Mouse (Mus musculus) cerebellum, postnatal 36 days (tissue): ENCODE results near the gene Gm28372.

Source experiments
- DNase-seq, 2 experiments: peaks; one replicate each; pipeline ENCODE4 v3.0.0; 2021 to 2022; ENCODE audit warnings: mixed read lengths in 2 of 2

Gene Gm28372

DNA sequence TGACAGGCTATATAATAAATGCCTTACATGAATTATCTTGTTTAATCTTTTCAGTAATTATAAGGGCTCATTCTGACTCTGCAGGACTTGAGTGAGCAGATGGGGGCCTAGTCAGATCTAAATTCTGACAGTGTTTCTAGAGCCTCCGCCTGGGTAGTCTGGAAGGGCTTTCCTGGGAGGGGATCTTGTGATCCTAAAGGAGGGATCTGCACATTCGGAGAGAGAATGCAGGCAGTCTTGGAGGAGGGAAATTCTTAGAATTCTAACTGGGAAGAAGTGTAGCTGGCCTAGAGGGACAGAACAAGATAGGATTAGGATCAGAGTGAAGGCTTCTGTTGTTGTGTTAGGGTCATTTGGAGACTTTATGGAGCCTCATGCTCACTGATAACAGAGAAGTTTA lies 47.2 kb downstream of the Gm28372 start:
- DNase-seq: no peak

DNA sequence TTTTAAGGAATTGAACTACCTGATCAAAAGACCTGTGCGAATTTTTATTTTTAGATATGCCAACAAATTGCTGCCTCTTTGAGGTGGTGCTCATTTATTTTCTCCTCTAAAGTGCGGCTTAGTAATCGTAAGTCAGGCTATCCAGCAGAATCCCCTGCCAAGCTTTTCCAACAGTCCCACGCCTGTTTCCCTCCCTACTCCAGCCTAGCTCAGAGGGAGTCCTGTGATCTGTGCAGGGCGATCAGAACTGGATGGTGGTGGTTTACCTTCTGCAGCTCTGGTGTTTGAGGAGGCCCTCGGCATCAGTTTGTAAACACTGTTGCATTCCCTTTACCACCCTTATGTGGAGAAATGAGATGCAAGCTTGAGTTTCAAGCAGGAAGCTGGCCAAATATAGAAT lies 48.4 kb downstream of the Gm28372 start:
- DNase-seq: no peak

DNA sequence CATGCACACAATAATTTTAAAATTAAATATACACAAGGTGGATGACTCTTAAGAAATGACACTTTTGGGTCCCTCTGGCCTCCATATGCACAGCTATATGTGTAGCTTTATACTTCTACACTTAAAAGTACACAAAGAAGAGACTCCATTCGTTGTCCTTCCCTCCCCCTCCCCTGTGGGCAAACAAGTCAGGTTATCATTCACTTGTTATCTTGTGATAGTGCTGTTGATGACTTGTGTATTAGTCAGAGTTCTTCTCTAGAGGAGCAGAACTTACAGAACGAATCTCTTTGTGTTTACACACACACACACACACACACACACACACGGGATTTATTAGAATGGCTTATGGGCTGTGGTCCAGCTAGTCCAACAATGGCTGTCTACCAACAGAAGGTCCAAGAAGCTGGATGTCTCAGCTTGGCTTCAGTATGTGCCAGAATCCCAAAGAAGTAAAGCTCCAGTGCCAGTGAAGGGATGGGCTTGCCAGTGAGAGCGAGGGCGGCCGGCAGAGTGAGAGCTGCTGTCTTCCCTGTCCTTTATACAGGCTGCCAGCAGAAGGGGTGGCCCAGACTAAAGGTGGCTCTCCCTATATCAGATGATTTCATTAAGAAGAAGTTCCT lies 49.8 kb downstream of the Gm28372 start:
- peak; percentile 61 to 73 for DNase-seq
